Mouse (Mus musculus) liver, postnatal 0 days (tissue): ENCODE data around the gene Ccdc85a. TPM values are rescaled to one million over a fixed set of nuclear protein-coding genes. Genes with fewer than 3 reads are reported as not detected.

Experiments
- ATAC-seq: fragments of 200-750 bp; cut with Nextera tagmentation; 2 replicates; pipeline ENCODE4 v1.8.0; 2017; ENCODE audit warnings: mild to moderate bottlenecking, moderate library complexity
- DNase-seq: peaks from one replicate; pipeline ENCODE4 v3.0.0-alpha.2; 2016
- H3K27ac ChIP-seq: fragments of 300-500 bp; sonication (generic); 2 replicates; pipeline ENCODE4 v1.5.1; 2014; ENCODE audit warnings: antibody characterized with exemption, moderate library complexity, mild to moderate bottlenecking, low read depth
- H3K27me3 ChIP-seq: fragments of 300-500 bp; sonication (generic); 2 replicates; pipeline ENCODE4 v1.6.1; 2014; ENCODE audit warnings: low read length, control low read depth, mixed read lengths; ENCODE audit not compliant: insufficient read depth
- H3K36me3 ChIP-seq: fragments of 300-500 bp; sonication (generic); replicated peaks from 2 replicates; pipeline ENCODE4 v1.6.1; 2014; ENCODE audit warnings: mild to moderate bottlenecking, control low read depth, low read length, moderate library complexity, mixed read lengths; ENCODE audit not compliant: insufficient read depth
- H3K4me1 ChIP-seq: fragments of 300-500 bp; sonication (generic); 2 replicates; pipeline ENCODE4 v1.6.1; 2014; ENCODE audit warnings: antibody characterized with exemption, mild to moderate bottlenecking, control low read depth; ENCODE audit not compliant: insufficient read depth
- H3K4me2 ChIP-seq: fragments of 300-500 bp; sonication (generic); 2 replicates; pipeline ENCODE4 v1.6.1; 2014; ENCODE audit warnings: low read depth, mild to moderate bottlenecking, low read length, moderate library complexity, mixed read lengths
- H3K4me3 ChIP-seq: fragments of 300-500 bp; sonication (generic); 2 replicates; pipeline ENCODE4 v1.5.1; 2014; ENCODE audit warnings: low read depth, low read length
- H3K9ac ChIP-seq: fragments of 300-500 bp; sonication (generic); replicated peaks from 2 replicates; pipeline ENCODE4 v1.6.1; 2014; ENCODE audit warnings: mild to moderate bottlenecking, moderate library complexity
- H3K9me3 ChIP-seq: fragments of 300-500 bp; sonication (generic); 2 replicates; pipeline ENCODE4 v1.6.1; 2016; ENCODE audit warnings: mild to moderate bottlenecking, control low read depth, low read length, mixed read lengths
- CTCF ChIP-seq: sonication (generic); IDR thresholded peaks from 2 replicates; pipeline ENCODE4 v1.5.1; 2016; ENCODE audit warnings: antibody characterized with exemption, low read depth
- EP300 ChIP-seq: IDR thresholded peaks from 2 replicates; pipeline ENCODE4 v1.6.1; 2016; ENCODE audit warnings: antibody characterized with exemption, low read depth, mild to moderate bottlenecking
- WGBS: fragments of 180-500 bp; shearing (Covaris S2); extraction: QIAGEN DNeasy Blood & Tissue Kit; methylation state at CpG from one replicate; pipeline ENCODE4 v1.1.7; 2014; ENCODE audit not compliant: insufficient replicate concordance; 5-methylcytosine and 5-hydroxymethylcytosine counted together
- polyA plus RNA-seq: library from polyadenylated mRNA; unstranded; fragments of >200 nt; fragmentation: Nextera tagmentation; extraction: Ambion mirVana; gene quantifications from 2 replicates; pipeline ENCODE4 v1.2.1, GENCODE M21; 2015

Ccdc85a gene
- polyA plus RNA-seq, 1 experiment from 2014 or later, result not detected

DNA sequence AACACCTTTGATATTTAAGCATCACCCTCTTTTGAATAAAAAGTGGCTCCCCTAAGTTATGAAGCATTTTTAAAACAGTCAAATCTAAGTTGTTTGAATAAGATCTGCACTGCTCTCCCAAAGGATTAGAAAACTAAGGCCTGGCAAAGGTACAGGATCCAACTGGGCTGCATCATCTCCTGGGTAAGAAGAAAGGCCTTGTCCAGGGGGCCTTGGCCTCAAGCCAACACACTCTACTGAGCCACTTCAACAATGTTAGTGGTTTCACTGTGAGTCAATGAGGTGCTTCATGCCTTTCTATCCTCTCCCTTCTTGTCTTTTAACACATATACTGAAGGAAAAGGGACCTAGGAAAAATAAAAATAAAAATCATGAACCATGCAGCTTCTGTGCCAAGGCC is 87.1 kb downstream of the Ccdc85a start:
- TF ChIP-seq EP300 (no peak), CTCF (no peak)
- no peak overlapping the region for H3K4me2 ChIP-seq
- ATAC-seq (no peak), DNase-seq (no peak)
- H3K4me1 ChIP-seq, result no peaks in the 10 kb centered on the region
- no peaks in the 10 kb centered on the region for H3K9me3 ChIP-seq
- H3K4me3 ChIP-seq, result no peak overlapping the region
- H3K9ac ChIP-seq, result no peak overlapping the region
- H3K27ac ChIP-seq, result no peak overlapping the region
- H3K36me3 ChIP-seq, result no peaks in the 10 kb centered on the region
- H3K27me3 ChIP-seq, result no peaks in the 10 kb centered on the region

DNA sequence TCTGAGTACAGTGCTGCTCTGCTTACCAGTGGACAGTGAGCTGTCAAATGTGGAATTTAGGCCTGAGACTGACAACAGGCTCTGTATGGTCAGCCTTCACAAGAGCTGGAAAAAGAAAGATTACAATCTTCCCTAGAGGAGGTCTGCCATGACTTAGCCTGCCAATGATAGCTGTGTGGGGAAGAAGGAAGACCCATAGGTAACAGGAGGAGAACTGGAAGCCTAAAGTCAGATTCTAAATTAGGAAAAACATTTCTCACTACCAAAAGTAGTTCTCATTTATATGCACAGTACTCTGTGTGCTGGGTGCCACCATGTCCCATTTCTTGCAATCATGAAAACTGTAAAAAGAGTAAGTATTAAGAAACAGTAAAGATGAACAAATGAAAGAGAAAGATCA is 90.8 kb downstream of the Ccdc85a start:
- Histone ChIP-seq H3K4me1 (no peaks in the 10 kb centered on the region), H3K27ac (no peak overlapping the region), H3K9me3 (no peaks in the 10 kb centered on the region), H3K4me2 (no peak overlapping the region), H3K36me3 (no peaks in the 10 kb centered on the region), H3K27me3 (no peaks in the 10 kb centered on the region), H3K9ac (no peak overlapping the region), H3K4me3 (no peak overlapping the region)
- DNase-seq (no peak), ATAC-seq (no peak)
- TF ChIP-seq CTCF, result no peak
- TF ChIP-seq EP300, result no peak

DNA sequence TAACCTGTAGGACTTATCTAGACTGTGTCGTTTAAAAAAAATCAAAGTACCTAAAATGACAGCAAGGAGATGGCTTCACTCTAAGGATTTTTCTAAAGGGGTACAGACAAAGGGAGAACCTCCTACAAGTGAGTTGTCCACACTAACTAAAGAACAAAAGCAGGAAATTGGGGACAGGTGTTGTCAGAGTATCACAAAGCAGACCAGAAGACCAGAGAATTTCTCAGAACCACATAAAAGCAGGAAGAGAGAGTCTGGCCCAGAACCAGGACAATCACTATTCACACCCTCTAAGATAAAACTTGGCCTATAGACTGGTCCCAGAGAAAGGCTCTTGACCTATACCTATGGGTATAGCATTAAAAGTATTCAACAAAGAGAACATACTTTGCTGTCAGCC is 92.8 kb downstream of the Ccdc85a start:
- 63% methylated on average over 1 of the region's 1 CpGs for WGBS
- DNase-seq, result no peak
- Histone ChIP-seq H3K4me3 (no peak overlapping the region), H3K4me2 (no peak overlapping the region), H3K27ac (no peak overlapping the region), H3K27me3 (no peaks in the 10 kb centered on the region), H3K4me1 (no peaks in the 10 kb centered on the region), H3K9ac (no peak overlapping the region), H3K9me3 (no peaks in the 10 kb centered on the region), H3K36me3 (no peaks in the 10 kb centered on the region)
- ATAC-seq, result no peak
- TF ChIP-seq EP300, result no peak
- no peak for TF ChIP-seq CTCF

DNA sequence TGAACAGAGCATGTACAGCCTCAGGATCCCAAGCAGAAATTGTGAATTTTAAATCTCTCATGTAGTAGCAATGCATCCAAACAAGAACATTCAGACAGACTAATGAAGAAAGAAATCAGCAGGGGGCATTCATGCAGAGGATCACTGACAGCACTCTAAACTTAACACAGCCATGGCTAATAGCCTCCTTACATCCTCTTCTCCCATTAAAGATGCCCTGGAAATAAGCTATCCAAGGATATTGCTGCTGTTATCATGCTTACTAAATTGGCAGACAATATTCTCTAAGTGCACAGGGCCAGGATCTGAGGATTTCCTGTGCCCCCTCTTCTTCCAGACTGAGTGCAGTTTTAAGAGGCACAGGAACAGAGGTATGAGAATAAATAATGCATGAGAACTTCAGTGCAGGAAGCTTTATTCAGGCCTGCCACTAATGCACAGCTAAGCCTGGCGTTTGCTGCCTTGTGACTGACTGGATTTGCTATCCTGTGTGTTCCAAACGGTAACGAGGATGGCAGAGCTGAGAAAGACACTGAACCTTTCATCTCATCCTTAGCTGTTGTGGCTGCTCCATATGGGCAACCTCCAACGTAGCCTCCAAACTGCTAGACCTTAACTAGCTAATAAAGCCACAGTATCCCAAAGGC is 99.9 kb downstream of the Ccdc85a start:
- ATAC-seq (no peak), DNase-seq (no peak)
- no peak overlapping the region for H3K4me2 ChIP-seq
- no peak overlapping the region for H3K9ac ChIP-seq
- no peak for TF ChIP-seq CTCF
- TF ChIP-seq EP300, result no peak
- no peak overlapping the region for H3K4me3 ChIP-seq
- no peaks in the 10 kb centered on the region for H3K9me3 ChIP-seq
- no peaks in the 10 kb centered on the region for H3K36me3 ChIP-seq
- no peaks in the 10 kb centered on the region for H3K4me1 ChIP-seq
- H3K27me3 ChIP-seq, result no peaks in the 10 kb centered on the region
- H3K27ac ChIP-seq, result no peak overlapping the region
- 52% methylated on average over 4 of the region's 4 CpGs for WGBS

DNA sequence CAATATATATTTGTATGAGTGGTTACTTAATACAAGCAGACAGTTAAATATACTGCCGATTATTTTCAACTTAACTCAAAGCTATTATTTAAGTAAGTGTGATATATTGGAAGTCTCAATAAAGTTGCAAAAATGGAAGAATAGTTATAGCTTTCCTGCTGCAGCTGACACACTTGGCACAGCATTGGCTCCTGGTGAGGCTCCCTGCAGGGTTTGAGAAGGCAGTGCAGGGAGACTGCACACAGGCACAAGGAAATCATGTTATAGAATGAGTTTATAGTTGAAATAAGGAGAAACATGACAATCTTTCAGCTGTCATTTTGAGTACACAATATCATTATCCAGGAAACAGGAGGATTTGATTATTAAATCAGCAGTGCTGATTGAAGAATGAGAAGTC is 107.0 kb downstream of the Ccdc85a start:
- 88% methylated on average over 1 of the region's 1 CpGs for WGBS
- no peaks in the 10 kb centered on the region for H3K27me3 ChIP-seq

DNA sequence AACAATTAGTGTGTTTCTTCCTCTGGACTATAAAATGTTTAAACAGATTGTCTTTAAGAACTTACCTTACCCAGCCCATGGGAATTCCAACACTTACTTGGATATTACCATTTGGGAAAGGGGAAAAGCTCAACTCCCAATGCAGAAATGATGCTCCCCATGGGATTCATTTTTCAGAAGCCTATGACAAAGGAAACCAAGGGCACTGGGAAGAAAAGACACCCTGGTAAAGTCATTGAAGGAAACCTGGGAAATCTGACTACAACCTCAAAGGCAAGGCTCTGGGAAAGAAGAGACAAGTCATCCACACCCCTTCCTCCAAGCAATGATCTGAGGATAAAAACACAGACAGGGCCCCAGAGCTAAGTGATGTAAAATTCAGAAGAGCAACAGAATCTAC is 118.4 kb downstream of the Ccdc85a start:
- no peak overlapping the region for H3K4me3 ChIP-seq
- TF ChIP-seq EP300 (no peak), CTCF (no peak)
- H3K9ac ChIP-seq, result no peak overlapping the region
- no peaks in the 10 kb centered on the region for H3K9me3 ChIP-seq
- H3K27me3 ChIP-seq, result no peaks in the 10 kb centered on the region
- no peaks in the 10 kb centered on the region for H3K4me1 ChIP-seq
- no peak for ATAC-seq
- no peak for DNase-seq
- H3K36me3 ChIP-seq, result no peaks in the 10 kb centered on the region
- no peak overlapping the region for H3K27ac ChIP-seq
- H3K4me2 ChIP-seq, result no peak overlapping the region

More for the DNA sequence above, 107.0 kb downstream of the Ccdc85a start:
- no peak overlapping the region for H3K27ac ChIP-seq
- H3K4me3 ChIP-seq, result no peak overlapping the region
- DNase-seq, result no peak
- no peaks in the 10 kb centered on the region for H3K4me1 ChIP-seq
- no peak overlapping the region for H3K9ac ChIP-seq
- no peaks in the 10 kb centered on the region for H3K36me3 ChIP-seq
- no peaks in the 10 kb centered on the region for H3K9me3 ChIP-seq
- no peak overlapping the region for H3K4me2 ChIP-seq
- ATAC-seq, result no peak
- TF ChIP-seq EP300, result no peak

DNA sequence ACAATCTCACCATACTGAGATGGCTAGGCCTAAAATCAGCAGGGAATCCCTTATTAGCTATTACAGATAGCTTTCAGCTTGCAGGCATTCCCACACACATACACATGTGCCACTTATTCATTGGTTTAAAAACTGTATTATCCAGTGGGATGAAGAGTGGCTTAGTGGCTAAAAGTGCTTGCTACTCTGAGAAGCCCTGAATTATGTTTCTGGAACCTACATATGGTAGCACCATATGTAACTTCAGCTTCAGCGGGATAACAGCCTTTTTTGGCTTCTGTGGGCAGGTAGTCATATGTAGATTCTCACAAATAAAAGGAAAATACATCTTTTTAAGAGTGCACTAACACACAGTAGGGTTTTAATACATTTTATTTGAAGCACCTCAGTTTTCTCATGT is 119.2 kb downstream of the Ccdc85a start:
- no peaks in the 10 kb centered on the region for H3K27me3 ChIP-seq
- no peak for ATAC-seq
- H3K4me1 ChIP-seq, result no peaks in the 10 kb centered on the region
- no peak overlapping the region for H3K4me2 ChIP-seq
- H3K9me3 ChIP-seq, result no peaks in the 10 kb centered on the region
- H3K36me3 ChIP-seq, result no peaks in the 10 kb centered on the region
- TF ChIP-seq CTCF, result no peak
- no peak for TF ChIP-seq EP300
- H3K27ac ChIP-seq, result no peak overlapping the region
- WGBS, result 78% methylated on average over 1 of the region's 1 CpGs
- DNase-seq, result no peak
- H3K9ac ChIP-seq, result no peak overlapping the region
- H3K4me3 ChIP-seq, result no peak overlapping the region
